Mouse (Mus musculus) MEL-GATA-1-ER (cell line): ENCODE measurements at regions not wholly inside any gene's neighbourhood (a gene's known extent, or its start where the extent isn't known, plus 50 kb on each side); places are given as distances from the start of the nearest gene placed in this dataset.

Experiments used
- DNase-seq: peaks from one replicate; pipeline ENCODE4 v3.0.0-alpha.2; 2012; ENCODE audit warnings: low read depth; ENCODE audit errors: extremely low read depth

DNA sequence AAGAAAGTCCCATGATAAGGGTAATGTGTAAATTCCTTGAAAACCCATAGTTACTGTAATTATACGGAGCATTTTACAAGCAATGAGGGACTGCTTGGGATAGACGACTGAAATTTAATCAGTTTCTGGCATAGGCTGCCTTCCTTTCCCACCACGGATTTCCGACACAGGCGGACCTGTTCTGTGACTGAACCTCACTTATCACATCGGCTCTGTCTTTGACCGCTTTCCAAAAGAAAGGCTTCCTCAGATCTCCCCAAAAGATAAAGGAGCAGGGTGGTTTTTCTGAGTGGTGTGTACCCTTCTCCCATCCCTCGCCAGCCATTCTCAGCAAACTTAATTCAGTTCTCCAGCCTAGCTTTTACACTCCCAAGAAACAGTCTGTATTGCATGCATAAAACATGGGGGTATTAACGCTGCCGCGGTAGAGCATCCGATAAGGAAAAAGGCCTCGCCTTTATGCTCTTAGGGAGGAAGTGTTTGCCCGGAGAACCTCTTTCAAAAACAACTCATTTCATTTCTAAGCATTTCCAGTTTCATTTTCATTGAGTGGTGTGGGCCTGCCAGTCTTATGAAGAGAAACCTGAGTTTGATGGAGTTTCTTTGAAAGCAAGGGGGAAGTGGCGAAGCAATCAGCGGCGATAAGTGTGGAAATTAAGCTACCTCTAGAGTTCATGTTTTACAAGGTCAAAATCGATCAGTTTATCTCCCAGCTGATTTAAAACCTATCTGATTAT lies 435.8 kb upstream of the Adgrl2 start:
- DNase-seq, result no peak

DNA sequence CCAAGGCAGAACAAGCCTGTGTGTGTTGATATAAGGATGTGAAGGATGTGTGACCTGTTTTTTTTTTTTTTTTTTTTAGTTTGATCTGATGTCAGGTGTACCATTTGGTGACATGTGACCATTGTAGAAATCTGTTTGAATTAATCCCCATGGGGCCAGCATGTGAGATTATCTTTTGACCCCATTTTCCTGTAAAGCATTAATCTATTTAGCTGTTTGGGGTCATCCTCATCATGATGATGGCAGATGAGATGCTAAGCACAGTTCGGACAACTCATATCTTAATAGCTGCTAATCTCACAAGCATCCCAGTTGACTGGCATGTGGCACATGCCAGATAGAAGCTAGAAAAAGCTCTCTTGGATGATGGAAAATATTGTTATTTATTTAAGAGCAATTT lies 434.0 kb upstream of the Adgrl2 start:
- DNase-seq, result no peak

GRCm38 (mm10) chr3:149423491-149423890 lies 433.1 kb upstream of the Adgrl2 start:
- no peak for DNase-seq

DNA sequence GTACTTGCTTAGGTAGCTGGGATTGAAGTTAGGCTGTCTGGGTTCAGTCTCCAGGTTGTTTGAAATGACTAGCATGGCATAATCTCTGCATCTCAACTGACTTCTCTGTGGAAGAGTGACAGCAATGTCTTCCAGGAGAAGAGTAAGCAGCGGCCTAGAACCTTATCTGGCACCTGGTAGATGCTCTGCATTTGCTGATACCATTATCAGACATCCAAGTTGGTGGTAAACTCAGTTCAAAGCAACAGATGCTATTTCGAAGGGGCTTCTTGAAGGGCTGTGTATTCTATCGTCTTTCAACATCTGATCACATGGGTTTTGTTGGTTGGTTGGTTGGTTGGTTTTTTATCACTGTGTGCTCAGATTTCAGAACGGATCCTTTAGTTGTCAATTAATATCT lies 424.7 kb upstream of the Adgrl2 start:
- DNase-seq, result no peak

GRCm38 (mm10) chr3:149413114-149413513 lies 422.8 kb upstream of the Adgrl2 start:
- DNase-seq, result no peak

DNA sequence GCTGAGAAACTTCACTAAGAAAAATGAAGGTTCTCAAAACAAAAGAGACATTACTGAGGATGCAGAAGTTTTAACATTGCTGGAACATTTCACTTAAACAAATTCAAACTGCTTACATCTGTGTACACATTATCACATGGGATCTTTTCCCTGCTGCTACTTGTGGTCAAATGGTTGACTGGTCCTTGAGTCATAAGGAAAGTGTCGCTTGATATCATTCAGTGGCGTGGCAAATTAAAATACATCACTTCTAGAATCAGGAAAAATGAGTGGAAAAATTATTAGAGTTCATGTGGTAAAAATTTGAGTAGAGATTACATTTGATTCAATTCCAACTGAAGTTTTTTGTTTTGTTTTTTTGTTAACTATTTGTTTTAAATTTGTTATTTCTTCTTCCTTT lies 420.2 kb upstream of the Adgrl2 start:
- DNase-seq, result no peak

- DNase-seq, result no peak
These were observed 418.5 kb upstream of the Adgrl2 start for GRCm38 (mm10) chr3:149408858-149409257.

- no peak for DNase-seq
These were observed 415.5 kb upstream of the Adgrl2 start for GRCm38 (mm10) chr3:149405872-149406271.

DNA sequence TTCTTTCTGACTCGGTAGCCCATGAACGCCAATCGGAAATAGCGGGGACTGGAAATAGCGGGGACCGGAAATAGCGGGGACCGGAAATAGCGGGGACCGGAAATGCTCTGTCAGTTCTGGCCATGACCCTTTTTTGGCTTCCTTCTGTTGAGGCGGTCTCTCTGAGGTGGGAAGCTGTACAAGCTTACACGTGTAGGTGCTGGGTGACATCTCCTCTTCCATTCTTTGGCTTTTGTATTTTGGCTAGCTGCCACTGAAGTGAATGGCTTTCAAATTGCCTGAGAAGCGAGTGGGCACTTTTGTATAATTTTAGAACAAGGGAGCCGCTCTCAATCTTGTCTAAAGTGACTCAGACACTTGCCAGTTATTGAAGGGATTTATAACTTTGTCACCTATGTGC lies 414.3 kb upstream of the Adgrl2 start:
- no peak for DNase-seq

- no peak for DNase-seq
These were observed 412.1 kb upstream of the Adgrl2 start for GRCm38 (mm10) chr3:149402496-149402895.

- DNase-seq, result no peak
These were observed 404.7 kb upstream of the Adgrl2 start for GRCm38 (mm10) chr3:149395082-149395481.

GRCm38 (mm10) chr3:149393317-149394172 lies 403.2 kb upstream of the Adgrl2 start:
- no peak for DNase-seq

- DNase-seq, result no peak
These were observed 401.8 kb upstream of the Adgrl2 start for GRCm38 (mm10) chr3:149392164-149392563.

DNA sequence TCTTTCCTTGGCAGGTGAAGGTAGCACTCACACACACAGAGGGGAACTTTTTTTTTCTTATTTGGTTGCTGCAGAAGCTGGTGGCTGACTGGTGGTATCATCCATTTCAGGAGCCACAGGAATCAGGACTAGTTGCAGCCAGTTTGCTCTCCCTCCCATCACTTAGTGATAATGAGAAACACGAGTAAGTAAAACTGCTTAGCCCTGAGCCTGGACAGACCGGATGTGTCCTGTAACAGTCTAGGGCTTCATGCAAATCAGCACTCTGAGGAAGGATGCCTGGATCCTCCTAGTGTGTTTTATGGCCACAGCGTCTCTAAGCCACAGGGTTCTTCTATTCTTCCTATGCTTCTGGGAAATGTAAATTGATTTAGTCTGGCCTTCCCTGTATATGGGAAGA lies 397.2 kb upstream of the Adgrl2 start:
- DNase-seq, result no peak

DNA sequence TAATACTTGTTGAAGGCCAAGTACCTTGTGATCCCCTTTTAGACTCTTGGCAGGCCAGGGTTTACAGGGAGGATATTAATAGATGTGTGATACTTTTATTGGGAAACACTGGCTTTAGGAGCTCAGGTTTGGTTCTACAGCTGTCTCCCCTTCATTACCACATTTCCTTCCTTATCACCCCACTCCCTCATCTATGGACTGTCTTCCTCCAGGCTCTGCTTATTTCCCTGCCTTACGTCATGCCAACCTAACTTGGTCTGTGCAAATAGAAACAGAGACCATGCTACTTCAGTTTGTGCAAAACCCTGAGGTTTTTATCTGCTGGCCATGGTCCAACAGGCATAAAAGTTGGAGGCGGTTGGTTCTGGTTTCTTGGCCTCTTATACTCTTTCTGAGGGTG lies 395.7 kb upstream of the Adgrl2 start:
- DNase-seq, result no peak

DNA sequence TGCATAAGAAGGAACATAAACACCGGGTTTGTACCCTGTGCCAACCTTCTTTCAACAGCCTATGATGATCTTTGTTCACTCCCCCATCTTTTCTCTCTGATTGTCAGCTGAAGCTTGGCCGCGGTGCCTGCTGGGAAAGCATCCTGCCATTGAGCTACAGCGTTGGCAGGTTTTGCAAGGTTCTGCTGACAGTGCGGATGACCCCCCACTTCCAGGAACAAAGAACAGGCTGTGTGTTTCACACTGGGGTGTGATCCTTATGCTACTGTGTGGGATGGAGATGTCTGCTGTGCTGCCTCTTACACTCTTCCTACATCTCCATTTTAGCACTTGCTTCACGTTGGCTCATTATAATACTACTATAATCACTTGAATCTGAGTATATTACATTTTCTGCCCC lies 395.0 kb upstream of the Adgrl2 start:
- DNase-seq, result no peak

DNA sequence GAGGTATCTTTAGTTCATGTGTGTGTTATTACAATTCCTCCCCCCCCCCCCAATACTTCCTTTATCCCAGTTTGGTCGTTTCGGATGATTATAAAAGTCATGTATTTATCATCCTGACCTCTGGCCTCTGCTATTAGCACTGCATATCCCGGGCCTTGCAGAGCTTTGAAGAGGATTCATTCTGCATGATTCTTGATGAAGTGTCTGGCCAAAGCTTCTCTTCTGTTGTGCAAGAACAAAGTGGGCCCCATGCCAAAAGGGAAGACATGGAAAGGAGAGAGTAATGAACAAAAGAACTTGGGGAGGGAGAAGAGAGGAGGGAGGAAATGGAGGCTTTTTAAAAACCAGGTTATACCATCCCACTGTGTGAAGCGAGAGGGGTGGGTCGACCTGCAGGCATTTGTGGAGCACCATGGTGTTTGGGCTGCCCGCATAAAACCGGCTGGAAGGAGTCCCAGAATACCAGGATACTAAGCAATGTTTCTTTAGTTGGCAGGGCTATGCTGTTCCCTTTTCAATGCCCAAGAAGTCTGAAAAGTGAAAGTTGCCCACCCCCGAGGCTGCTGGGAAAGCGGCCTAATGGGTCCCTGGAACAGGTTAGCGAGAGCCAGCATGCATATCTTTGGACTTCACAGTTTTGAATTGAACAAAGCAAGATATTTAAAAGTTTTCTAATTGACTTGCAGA lies 391.3 kb upstream of the Adgrl2 start:
- no peak for DNase-seq

DNA sequence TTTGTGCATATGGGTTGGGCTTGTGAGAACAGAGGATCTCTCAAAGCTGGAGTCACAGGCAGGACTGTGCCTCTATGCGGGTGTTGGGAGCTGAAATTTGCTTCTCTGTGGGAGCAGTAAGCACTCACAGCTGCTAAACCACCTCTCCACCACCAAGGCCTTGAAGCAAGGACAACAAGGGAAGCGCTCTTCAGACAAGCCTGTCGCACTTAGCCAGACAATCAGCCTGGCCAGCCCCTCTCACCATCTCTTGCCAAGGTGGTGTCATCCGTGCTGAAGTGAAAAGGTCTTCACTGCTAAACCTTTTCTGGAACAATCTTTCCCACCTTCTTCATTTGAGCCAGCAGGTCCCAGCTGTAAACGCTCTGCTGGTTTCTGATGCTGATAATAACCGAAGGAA lies 390.7 kb upstream of the Adgrl2 start:
- DNase-seq, result no peak

GRCm38 (mm10) chr3:149379866-149380472 lies 389.6 kb upstream of the Adgrl2 start:
- DNase-seq, result peak; percentile 43

DNA sequence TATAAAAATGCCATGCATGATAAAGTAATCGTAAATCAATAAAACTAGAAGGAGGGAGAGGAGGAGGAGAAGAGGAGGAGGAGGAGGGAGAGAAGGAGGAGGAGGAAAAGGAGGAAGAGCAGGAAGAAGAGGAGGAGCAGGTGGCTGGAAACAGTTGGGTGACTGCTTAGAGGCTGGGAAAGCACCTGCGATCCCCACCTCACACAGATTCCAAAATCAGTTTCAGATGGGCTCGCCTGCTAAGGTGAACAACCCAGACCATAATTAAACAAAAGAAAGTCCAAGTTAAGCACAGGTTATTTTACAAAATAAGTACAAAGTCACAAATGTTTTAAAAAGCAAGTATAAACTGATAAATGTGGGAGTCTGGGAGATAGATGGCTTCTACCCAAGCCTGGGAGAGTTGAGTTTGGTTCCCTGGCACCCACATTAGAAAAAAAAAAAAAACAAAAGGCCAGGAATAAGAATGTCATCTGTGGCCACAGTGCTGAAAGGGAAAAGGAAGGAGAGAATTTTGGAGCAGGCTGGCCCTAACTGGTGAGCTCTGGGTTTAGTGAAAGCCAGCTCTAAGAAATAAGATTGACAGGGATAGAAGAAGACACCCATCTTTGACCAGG lies 389.0 kb upstream of the Adgrl2 start:
- no peak for DNase-seq

GRCm38 (mm10) chr3:149371439-149371838 lies 381.1 kb upstream of the Adgrl2 start:
- DNase-seq, result no peak
